Mouse (Mus musculus) heart, embryonic 14.5 days (tissue): ENCODE results near the gene Frs3. TPM values are rescaled to one million over a fixed set of nuclear protein-coding genes. Genes with fewer than 3 reads are reported as not detected.

Experiments used
- ATAC-seq: fragments of 200-750 bp; cut with Nextera tagmentation; 2 replicates; pipeline ENCODE4 v1.8.0; 2017; ENCODE audit warnings: low read depth, moderate TSS enrichment; ENCODE audit not compliant: insufficient number of reproducible peaks, insufficient read depth, low FRiP score
- H3K27ac ChIP-seq, 2 experiments: fragments of 200-500 bp in 1 of 2; fragments of 300-500 bp in 1 of 2; sonication (generic) in 1 of 2; replicated peaks in 1 of 2; 2 replicates each; pipeline ENCODE4 v1.5.1; 2012 to 2014; ENCODE audit warnings: low read depth in 2 of 2, low read length in 2 of 2, control low read depth in 1 of 2, mild to moderate bottlenecking in 1 of 2, mixed read lengths in 1 of 2; ENCODE audit not compliant: control insufficient read depth in 1 of 2, insufficient read depth in 1 of 2
- H3K27me3 ChIP-seq: fragments of 300-500 bp; sonication (generic); 2 replicates; pipeline ENCODE4 v1.6.1; 2014; ENCODE audit warnings: mild to moderate bottlenecking, low read length, control low read depth; ENCODE audit not compliant: control insufficient read depth, insufficient read depth
- H3K36me3 ChIP-seq: fragments of 300-500 bp; sonication (generic); 2 replicates; pipeline ENCODE4 v1.6.1; 2014; ENCODE audit warnings: mild to moderate bottlenecking, control low read depth, low read length, mixed read lengths; ENCODE audit not compliant: control insufficient read depth, insufficient read depth
- H3K4me1 ChIP-seq, 2 experiments: fragments of 200-500 bp in 1 of 2; fragments of 300-500 bp in 1 of 2; sonication (generic) in 1 of 2; 2 replicates each; pipeline ENCODE4 v1.6.1; 2012 to 2014; ENCODE audit warnings: low read length in 2 of 2, control low read depth in 1 of 2, mixed read lengths in 1 of 2; ENCODE audit not compliant: control insufficient read depth in 2 of 2, insufficient read depth in 2 of 2
- H3K4me2 ChIP-seq: fragments of 300-500 bp; sonication (generic); 2 replicates; pipeline ENCODE4 v1.6.1; 2014; ENCODE audit warnings: mild to moderate bottlenecking, low read length
- H3K4me3 ChIP-seq, 2 experiments: fragments of 200-500 bp in 1 of 2; fragments of 300-500 bp in 1 of 2; sonication (generic) in 1 of 2; 2 replicates each; pipeline ENCODE4 v1.5.1; 2012 to 2014; ENCODE audit warnings: low read length in 2 of 2, mild to moderate bottlenecking in 2 of 2, control low read depth in 1 of 2, low read depth in 1 of 2, moderate library complexity in 1 of 2; ENCODE audit not compliant: control insufficient read depth in 1 of 2, insufficient read depth in 1 of 2
- H3K9ac ChIP-seq: fragments of 300-500 bp; sonication (generic); 2 replicates; pipeline ENCODE4 v1.6.1; 2014; ENCODE audit warnings: mild to moderate bottlenecking, low read length
- H3K9me3 ChIP-seq: fragments of 300-500 bp; sonication (generic); 2 replicates; pipeline ENCODE4 v1.6.1; 2016; ENCODE audit warnings: low read length, control low read depth; ENCODE audit not compliant: control insufficient read depth
- WGBS: fragments of 180-500 bp; shearing (Covaris S2); extraction: QIAGEN DNeasy Blood & Tissue Kit; methylation state at CpG from one replicate; pipeline ENCODE4 v1.1.7; 2014; 5-methylcytosine and 5-hydroxymethylcytosine counted together
- polyA plus RNA-seq: library from polyadenylated mRNA; unstranded; fragments of >200 nt; fragmentation: Nextera tagmentation; extraction: Ambion mirVana; gene quantifications from 2 replicates; pipeline ENCODE4 v1.2.1, GENCODE M21; 2014

The Frs3 gene
- polyA plus RNA-seq, 1 experiment from 2014 or later, result 2.8 TPM

DNA sequence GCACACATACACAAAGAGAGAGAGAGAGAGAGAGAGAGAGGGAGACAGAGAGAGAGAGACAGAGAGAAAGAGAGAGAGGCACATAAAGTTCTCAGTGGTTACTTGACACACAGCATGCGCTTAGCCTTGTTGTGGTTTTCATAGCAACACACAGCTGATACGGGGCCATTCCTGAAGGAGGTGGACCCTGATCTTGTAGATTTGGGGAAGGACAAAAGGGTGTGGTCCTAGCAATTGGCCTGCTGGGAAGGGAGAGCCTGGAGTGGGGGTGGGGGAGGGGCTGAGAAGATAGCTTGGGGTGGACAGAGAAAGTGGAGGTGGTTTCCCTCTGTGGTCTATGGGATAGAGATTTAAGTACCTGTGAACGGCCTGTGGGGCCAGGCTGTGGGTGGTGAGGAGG, 21.2 kb downstream of the Frs3 start:
- Histone ChIP-seq H3K9me3 (no peaks in the 10 kb centered on the region), H3K36me3 (no peaks in the 10 kb centered on the region), H3K4me2 (no peak overlapping the region), H3K27me3 (no peaks in the 10 kb centered on the region; the same call in 1 of the 2 replicates), H3K27ac (no peak overlapping the region), H3K9ac (no peak overlapping the region), H3K4me1 (peaks cover 3 to 4% of the 10 kb centered on the region in 2 experiments; a peak in 1 of 4 replicates), H3K4me3 (no peak overlapping the region)
- ATAC-seq, result no peak
- WGBS, result 53% methylated on average over 3 of the region's 3 CpGs

DNA sequence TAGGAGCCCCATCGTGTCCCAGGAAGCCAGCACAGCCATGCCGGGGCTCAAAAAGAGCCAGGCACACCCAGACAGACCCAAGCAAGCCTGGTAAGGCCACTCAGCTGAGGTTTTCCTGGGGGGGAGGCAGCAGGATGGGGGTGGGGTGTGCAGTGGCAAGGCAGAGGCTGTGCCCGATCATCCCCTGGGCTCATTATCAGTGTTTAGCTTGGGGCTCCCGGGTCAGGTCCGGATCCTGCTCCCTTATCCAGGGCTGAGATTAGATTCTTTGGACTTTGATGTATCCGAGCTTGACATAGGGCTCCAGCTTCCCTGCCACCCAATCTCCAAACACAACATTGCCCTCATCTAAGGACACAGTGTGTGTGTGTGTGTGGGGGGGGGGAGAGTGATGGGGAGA, 23.1 kb downstream of the Frs3 start:
- peaks cover 2 to 4% of the 10 kb centered on the region in 2 experiments; a peak in 1 of 4 replicates for H3K4me1 ChIP-seq
- no peaks in the 10 kb centered on the region; the same call in 1 of the 2 replicates for H3K27me3 ChIP-seq
- H3K27ac ChIP-seq, result no peak overlapping the region
- 19% methylated on average over 6 of the region's 6 CpGs for WGBS
- no peaks in the 10 kb centered on the region for H3K36me3 ChIP-seq
- no peak for ATAC-seq
- H3K4me3 ChIP-seq, result no peak overlapping the region
- H3K9me3 ChIP-seq, result no peaks in the 10 kb centered on the region
- no peak overlapping the region for H3K9ac ChIP-seq
- H3K4me2 ChIP-seq, result no peak overlapping the region

DNA sequence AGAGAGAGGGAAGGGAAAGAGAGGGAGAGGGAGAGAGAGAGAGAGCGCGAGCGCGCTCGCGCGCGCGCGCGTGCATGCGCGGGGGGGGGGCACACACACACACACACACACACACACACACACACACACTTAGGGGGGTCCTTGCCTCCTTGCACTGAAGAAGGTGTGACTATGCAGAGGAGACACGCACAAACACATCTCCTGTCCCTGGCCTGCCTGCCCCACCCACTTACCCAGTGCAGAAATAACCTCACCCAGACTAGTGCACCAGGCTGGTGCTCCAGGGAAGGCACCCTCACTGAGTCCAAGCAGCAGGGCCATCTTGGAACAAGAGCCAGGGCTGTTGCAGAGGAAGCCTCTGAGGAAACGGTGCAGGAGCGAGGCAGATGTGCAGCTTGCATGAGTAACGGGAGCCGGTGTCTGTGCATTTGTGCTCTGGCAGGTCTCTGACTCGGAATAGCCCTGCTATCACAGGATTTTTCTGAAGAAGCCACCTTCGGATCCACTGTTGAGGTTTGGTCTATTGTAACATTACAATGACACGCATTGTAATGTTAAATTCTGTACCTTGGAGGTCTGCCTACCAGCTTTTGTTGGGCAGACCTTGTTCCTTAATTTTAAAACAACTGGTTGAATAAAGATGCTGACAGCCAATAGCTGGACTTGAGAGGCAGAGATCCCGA, 24.2 kb downstream of the Frs3 start:
- Histone ChIP-seq H3K36me3 (no peaks in the 10 kb centered on the region), H3K27me3 (no peaks in the 10 kb centered on the region), H3K4me2 (no peak overlapping the region), H3K4me3 (no peak overlapping the region), H3K9me3 (no peaks in the 10 kb centered on the region), H3K27ac (no peak overlapping the region), H3K4me1 (peaks cover 2 to 4% of the 10 kb centered on the region in 2 experiments; a peak in 1 of 4 replicates), H3K9ac (no peak overlapping the region)
- no peak for ATAC-seq
- 55% methylated on average over 9 of the region's 22 CpGs for WGBS

DNA sequence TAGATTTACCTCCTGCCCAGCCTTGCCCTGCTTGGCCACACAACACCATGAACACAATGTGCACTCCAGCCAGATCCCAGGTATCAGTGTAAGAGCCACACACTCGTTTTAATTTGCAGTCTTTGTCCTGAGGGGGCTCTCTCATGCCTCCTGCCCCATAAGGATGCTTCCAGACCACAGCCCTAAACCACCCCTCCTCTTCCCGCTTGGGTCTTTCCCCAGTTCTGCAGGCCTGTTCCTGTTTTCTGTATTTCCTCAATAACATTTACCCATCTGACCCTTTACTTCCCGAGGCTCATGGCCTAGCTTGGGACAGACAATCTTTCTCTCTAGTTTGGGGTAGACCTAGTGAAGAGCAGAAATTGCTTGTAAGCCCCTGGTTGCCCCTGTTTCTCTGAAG, 26.2 kb downstream of the Frs3 start:
- no peak overlapping the region for H3K27ac ChIP-seq
- no peak for ATAC-seq
- H3K36me3 ChIP-seq, result no peaks in the 10 kb centered on the region
- no peaks in the 10 kb centered on the region for H3K9me3 ChIP-seq
- 55% methylated on average over 3 of the region's 3 CpGs for WGBS
- no peaks in the 10 kb centered on the region for H3K27me3 ChIP-seq
- no peak overlapping the region for H3K9ac ChIP-seq
- peaks cover 2 to 4% of the 10 kb centered on the region in 2 experiments; a peak in 1 of 4 replicates for H3K4me1 ChIP-seq
- H3K4me2 ChIP-seq, result no peak overlapping the region
- no peak overlapping the region for H3K4me3 ChIP-seq

DNA sequence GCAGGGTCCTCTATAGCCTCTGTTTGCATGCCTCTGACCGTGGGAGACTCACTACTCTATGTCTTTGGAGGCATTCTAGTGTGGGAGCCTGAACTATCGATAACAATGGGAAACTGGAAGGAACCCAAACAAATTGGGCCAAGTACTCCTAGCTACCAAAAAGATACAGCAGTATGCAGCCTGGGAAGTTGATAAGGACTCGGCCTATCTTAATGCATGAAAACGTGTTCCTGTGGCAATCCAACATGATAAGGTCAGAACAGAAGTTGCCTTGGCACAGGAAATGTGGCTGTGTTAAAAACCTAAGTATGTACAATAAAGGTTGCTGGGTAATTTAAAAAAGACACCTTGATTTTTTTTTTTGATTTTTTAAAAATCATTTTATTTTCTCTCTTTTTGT, 32.4 kb downstream of the Frs3 start:
- Histone ChIP-seq H3K4me2 (no peak overlapping the region), H3K9ac (no peak overlapping the region), H3K4me1 (peaks cover 0 to under 1% of the 10 kb centered on the region in 2 experiments; a peak in 2 of 4 replicates), H3K9me3 (no peaks in the 10 kb centered on the region), H3K4me3 (no peak overlapping the region), H3K27ac (no peak overlapping the region), H3K36me3 (no peaks in the 10 kb centered on the region), H3K27me3 (no peaks in the 10 kb centered on the region)
- ATAC-seq, result no peak
- 34% methylated on average over 4 of the region's 4 CpGs for WGBS

DNA sequence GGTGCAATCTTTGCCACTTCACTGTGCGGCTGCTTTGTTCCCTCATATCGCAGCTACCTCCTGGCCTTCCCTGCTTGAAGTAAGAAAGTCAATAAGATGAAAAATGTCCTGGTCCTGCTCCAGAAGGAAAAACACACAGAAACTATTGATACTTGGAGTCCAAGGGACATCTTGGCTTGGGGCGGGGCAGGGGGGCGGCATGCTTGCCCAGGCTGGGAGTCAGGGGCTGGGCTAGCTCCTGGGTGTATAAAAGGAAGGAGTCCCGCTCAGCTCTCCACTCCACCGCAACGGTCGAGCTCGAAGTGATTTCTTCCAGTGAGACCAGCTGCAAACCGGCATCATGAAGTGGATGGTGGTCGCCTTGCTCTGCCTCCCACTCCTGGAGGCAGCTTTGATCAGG, 37.7 kb downstream of the Frs3 start, which contains the start of gene Pgc:
TSS of gene Pgc (plus strand) at position 277 of the 400 bp plus-strand sequence.
- no peak for ATAC-seq
- Histone ChIP-seq H3K4me2 (no peak within 1 kb of the TSS), H3K27ac (no peak within 1 kb of the TSS), H3K9me3 (no peaks in the 10 kb centered on the region), H3K9ac (no peak within 1 kb of the TSS), H3K4me1 (no peaks in the 10 kb centered on the region; a peak in 1 of 4 replicates), H3K27me3 (no peaks in the 10 kb centered on the region), H3K4me3 (no peak within 1 kb of the TSS), H3K36me3 (no peaks in the 10 kb centered on the region)
- 80% methylated on average over 11 of the region's 11 CpGs for WGBS

DNA sequence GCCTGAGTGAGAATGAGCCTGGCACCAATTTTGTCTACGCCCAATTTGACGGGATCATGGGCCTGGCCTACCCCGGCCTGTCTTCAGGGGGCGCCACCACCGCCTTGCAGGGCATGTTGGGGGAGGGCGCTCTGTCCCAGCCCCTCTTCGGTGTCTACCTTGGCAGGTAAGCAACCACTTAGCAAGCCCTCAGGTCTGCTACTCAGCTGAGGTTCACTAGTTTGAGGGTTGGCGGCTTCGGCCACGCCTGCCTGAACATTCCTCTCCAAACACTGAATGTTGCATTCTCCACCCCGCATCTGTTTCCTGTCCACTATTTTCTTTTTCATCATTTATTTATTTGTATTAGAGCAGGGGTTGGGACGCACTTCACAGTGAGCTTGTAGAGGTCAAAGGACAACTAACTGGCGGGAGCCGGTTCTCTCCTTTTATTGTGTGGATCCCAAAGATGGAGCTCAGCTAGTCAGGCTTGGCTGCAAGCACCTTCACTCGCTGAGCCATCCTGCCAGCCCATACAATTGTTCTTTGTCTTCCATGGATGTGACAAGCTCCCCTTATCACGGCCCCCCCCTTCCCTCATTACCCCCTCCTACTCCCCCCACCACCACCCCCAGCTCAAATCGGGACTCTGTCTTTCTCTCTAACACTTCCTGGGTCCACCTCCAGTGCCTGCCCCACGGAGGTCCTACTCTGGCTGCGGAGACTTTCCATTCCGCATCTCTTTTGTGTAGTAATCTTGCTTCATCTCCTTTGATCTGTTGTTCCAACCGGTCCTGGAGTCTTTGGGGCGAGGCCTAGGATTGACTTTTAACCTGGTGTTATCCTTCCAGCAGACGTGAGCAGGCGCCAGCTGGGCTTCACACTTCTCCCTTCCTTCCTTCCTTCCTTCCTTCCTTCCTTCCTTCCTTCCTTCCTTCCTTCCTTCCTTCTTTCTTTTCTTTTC, 42.1 kb downstream of the Frs3 start:
- Histone ChIP-seq H3K9ac (no peak overlapping the region), H3K27ac (no peak overlapping the region), H3K27me3 (no peaks in the 10 kb centered on the region), H3K4me2 (no peak overlapping the region), H3K36me3 (no peaks in the 10 kb centered on the region), H3K4me3 (no peak overlapping the region), H3K4me1 (no peaks in the 10 kb centered on the region; a peak in 1 of 4 replicates), H3K9me3 (no peaks in the 10 kb centered on the region)
- 57% methylated on average over 24 of the region's 24 CpGs for WGBS
- ATAC-seq, result no peak
